Mouse (Mus musculus) naive thymus-derived CD4-positive, alpha-beta T cell, adult 2 months (primary cell): ENCODE results near the gene Stard5.

Source experiments
- DNase-seq: peaks from one replicate; pipeline ENCODE4 v3.0.0-alpha.2; 2011; ENCODE audit warnings: low read depth

Stard5 gene

GRCm38 (mm10) chr7:83633856-83634255 is 2.1 kb downstream of the Stard5 start:
- no peak for DNase-seq

- DNase-seq = no peak
Measured at GRCm38 (mm10) chr7:83635726-83636125, 4.0 kb downstream of the Stard5 start.

GRCm38 (mm10) chr7:83636425-83636824 is 4.7 kb downstream of the Stard5 start:
- no peak for DNase-seq

- no peak for DNase-seq
Measured at GRCm38 (mm10) chr7:83637781-83638583, 6.2 kb downstream of the Stard5 start.

GRCm38 (mm10) chr7:83639084-83639483 is 7.3 kb downstream of the Stard5 start:
- DNase-seq = peak; percentile 31

- DNase-seq = peak; percentile 23
Measured at GRCm38 (mm10) chr7:83640581-83640980, 8.8 kb downstream of the Stard5 start.

- peak; percentile 15 for DNase-seq
Measured at GRCm38 (mm10) chr7:83641163-83641562, 9.4 kb downstream of the Stard5 start.

- peak; percentile 15 for DNase-seq
Measured at GRCm38 (mm10) chr7:83643581-83643980, 11.8 kb downstream of the Stard5 start.

GRCm38 (mm10) chr7:83644761-83645160 is 13.0 kb downstream of the Stard5 start:
- DNase-seq = peak; percentile 13

- DNase-seq = peak; percentile 25
Measured at GRCm38 (mm10) chr7:83645476-83645875, 13.7 kb downstream of the Stard5 start.

GRCm38 (mm10) chr7:83648807-83649206 is 17.0 kb downstream of the Stard5 start:
- peak; percentile 26 for DNase-seq

- peak; percentile 36 for DNase-seq
Measured at GRCm38 (mm10) chr7:83650638-83651037, 18.9 kb downstream of the Stard5 start.

GRCm38 (mm10) chr7:83652498-83652897 is 20.7 kb downstream of the Stard5 start:
- peak; percentile 27 for DNase-seq

GRCm38 (mm10) chr7:83653605-83654051 is 21.9 kb downstream of the Stard5 start:
- DNase-seq = peak; percentile 55

GRCm38 (mm10) chr7:83654196-83654595 is 22.4 kb downstream of the Stard5 start:
- no peak for DNase-seq

GRCm38 (mm10) chr7:83654938-83655630 is 23.3 kb downstream of the Stard5 start:
- peak; percentile 91 for DNase-seq

GRCm38 (mm10) chr7:83658716-83659115 is 27.0 kb downstream of the Stard5 start:
- DNase-seq = peak; percentile 53

GRCm38 (mm10) chr7:83659159-83660065 is 27.7 kb downstream of the Stard5 start:
- peak; percentile 85 for DNase-seq

- peak; percentile 89 for DNase-seq
Measured at GRCm38 (mm10) chr7:83660273-83660691, 28.5 kb downstream of the Stard5 start.

- peak; percentile 56 for DNase-seq
Measured at GRCm38 (mm10) chr7:83661031-83661430, 29.3 kb downstream of the Stard5 start.

GRCm38 (mm10) chr7:83661763-83662162 is 30.0 kb downstream of the Stard5 start:
- peak; percentile 41 for DNase-seq
